Mouse (Mus musculus) embryonic facial prominence, embryonic 12.5 days (tissue): ENCODE results near the gene Bet1l. TPM values are rescaled to one million over a fixed set of nuclear protein-coding genes. Genes with fewer than 3 reads are reported as not detected.

Source experiments
- ATAC-seq: fragments of 200-750 bp; cut with Nextera tagmentation; 2 replicates; pipeline ENCODE4 v1.8.0; 2017; ENCODE audit not compliant: insufficient number of reproducible peaks, insufficient read depth, low FRiP score, low TSS enrichment
- H3K27ac ChIP-seq: fragments of 300-500 bp; sonication (generic); 2 replicates; pipeline ENCODE4 v1.5.1; 2016; ENCODE audit warnings: mild to moderate bottlenecking
- H3K27me3 ChIP-seq: fragments of 300-500 bp; sonication (generic); 2 replicates; pipeline ENCODE4 v1.6.1; 2016; ENCODE audit warnings: mild to moderate bottlenecking, moderate library complexity
- H3K36me3 ChIP-seq: fragments of 300-500 bp; sonication (generic); 2 replicates; pipeline ENCODE4 v1.6.1; 2016; ENCODE audit warnings: mild to moderate bottlenecking
- H3K4me1 ChIP-seq: fragments of 300-500 bp; sonication (generic); 2 replicates; pipeline ENCODE4 v1.6.1; 2016
- H3K4me2 ChIP-seq: fragments of 300-500 bp; sonication (generic); replicated peaks from 2 replicates; pipeline ENCODE4 v1.6.1; 2016; ENCODE audit warnings: mild to moderate bottlenecking, moderate library complexity
- H3K4me3 ChIP-seq: fragments of 300-500 bp; sonication (generic); 2 replicates; pipeline ENCODE4 v1.5.1; 2016; ENCODE audit warnings: mild to moderate bottlenecking
- H3K9ac ChIP-seq: fragments of 300-500 bp; sonication (generic); 2 replicates; pipeline ENCODE4 v1.6.1; 2016; ENCODE audit warnings: mild to moderate bottlenecking, moderate library complexity
- H3K9me3 ChIP-seq: fragments of 300-500 bp; sonication (generic); 2 replicates; pipeline ENCODE4 v1.6.1; 2016; ENCODE audit warnings: mild to moderate bottlenecking, moderate library complexity
- WGBS: fragments of 180-500 bp; shearing (Covaris S2); methylation state at CpG from one replicate; pipeline ENCODE4 v1.1.7; 2016; 5-methylcytosine and 5-hydroxymethylcytosine counted together
- polyA plus RNA-seq: library from polyadenylated mRNA; unstranded; fragments of >200 nt; fragmentation: Nextera tagmentation; extraction: Ambion mirVana; gene quantifications from 2 replicates; pipeline ENCODE4 v1.2.1, GENCODE M21; 2016

Gene Bet1l
- polyA plus RNA-seq, 1 experiment from 2014 or later: 36.0 TPM

- peak within 1 kb of the TSS; percentile 87 for H3K27ac ChIP-seq
- H3K4me1 ChIP-seq: peaks cover 21% of the 10 kb centered on the region
- H3K9me3 ChIP-seq: no peaks in the 10 kb centered on the region
- H3K4me2 ChIP-seq: peak within 1 kb of the TSS; percentile 99
- H3K27me3 ChIP-seq: no peaks in the 10 kb centered on the region
- peaks cover 57% of the 10 kb centered on the region for H3K36me3 ChIP-seq
- peak within 1 kb of the TSS; percentile 75 for H3K4me3 ChIP-seq
- peak within 1 kb of the TSS; percentile 89 for H3K9ac ChIP-seq
- WGBS: under 1% methylated on average over 49 of the region's 50 CpGs
- ATAC-seq: peak; percentile 74
Measured at GRCm38 (mm10) chr7:140856785-140857549, 410 bp downstream of the Bet1l start, which contains the start of gene Ric8a. Gene Ric8a (plus strand): TSS chr7:140856957.

GRCm38 (mm10) chr7:140855860-140856784 lies 1.3 kb downstream of the Bet1l start, which contains the start of gene Gm45785:
Gene Gm45785 (minus strand): TSS chr7:140856331.
- Histone ChIP-seq H3K36me3 (peaks cover 55% of the 10 kb centered on the region), H3K9me3 (no peaks in the 10 kb centered on the region), H3K27me3 (no peaks in the 10 kb centered on the region), H3K4me1 (peaks cover 21% of the 10 kb centered on the region), H3K4me3 (peak within 1 kb of the TSS; percentile 75), H3K27ac (peak within 1 kb of the TSS; percentile 87), H3K4me2 (peak within 1 kb of the TSS; percentile 99), H3K9ac (peak within 1 kb of the TSS; percentile 89)
- WGBS: 1% methylated on average over 51 of the region's 51 CpGs
- peak; percentile 61; the same call in 1 of the 2 replicates for ATAC-seq

GRCm38 (mm10) chr7:140855181-140855580 lies 2.2 kb downstream of the Bet1l start:
- peak overlapping the region; percentile 89 for H3K9ac ChIP-seq
- H3K36me3 ChIP-seq: peaks cover 49% of the 10 kb centered on the region
- ATAC-seq: no peak
- WGBS: 79% methylated on average over 9 of the region's 9 CpGs
- no peaks in the 10 kb centered on the region for H3K27me3 ChIP-seq
- H3K9me3 ChIP-seq: no peaks in the 10 kb centered on the region
- H3K27ac ChIP-seq: no peak overlapping the region
- H3K4me1 ChIP-seq: peaks cover 21% of the 10 kb centered on the region
- peak overlapping the region; percentile 99 for H3K4me2 ChIP-seq
- peak overlapping the region; percentile 75 for H3K4me3 ChIP-seq

GRCm38 (mm10) chr7:140854483-140854882 lies 2.9 kb downstream of the Bet1l start:
- no peak overlapping the region for H3K27ac ChIP-seq
- no peak for ATAC-seq
- H3K27me3 ChIP-seq: no peaks in the 10 kb centered on the region
- no peak overlapping the region for H3K4me2 ChIP-seq
- H3K4me1 ChIP-seq: peaks cover 21% of the 10 kb centered on the region
- no peaks in the 10 kb centered on the region for H3K9me3 ChIP-seq
- H3K36me3 ChIP-seq: peaks cover 43% of the 10 kb centered on the region
- 95% methylated on average over 18 of the region's 18 CpGs for WGBS
- no peak overlapping the region for H3K4me3 ChIP-seq
- H3K9ac ChIP-seq: no peak overlapping the region

- WGBS: 87% methylated on average over 9 of the region's 9 CpGs
- no peak overlapping the region for H3K27ac ChIP-seq
- no peak overlapping the region for H3K9ac ChIP-seq
- no peak overlapping the region for H3K4me2 ChIP-seq
- no peaks in the 10 kb centered on the region for H3K27me3 ChIP-seq
- peaks cover 14% of the 10 kb centered on the region for H3K4me1 ChIP-seq
- H3K4me3 ChIP-seq: no peak overlapping the region
- no peaks in the 10 kb centered on the region for H3K9me3 ChIP-seq
- H3K36me3 ChIP-seq: peaks cover 34% of the 10 kb centered on the region
- ATAC-seq: no peak
Measured at GRCm38 (mm10) chr7:140853386-140853785, 4.0 kb downstream of the Bet1l start.

- Histone ChIP-seq H3K4me3 (no peak overlapping the region), H3K27ac (no peak overlapping the region), H3K9me3 (no peaks in the 10 kb centered on the region), H3K9ac (no peak overlapping the region), H3K27me3 (no peaks in the 10 kb centered on the region), H3K4me1 (peaks cover 7% of the 10 kb centered on the region), H3K36me3 (peaks cover 34% of the 10 kb centered on the region), H3K4me2 (no peak overlapping the region)
- ATAC-seq: no peak
- 96% methylated on average over 4 of the region's 4 CpGs for WGBS
Measured at GRCm38 (mm10) chr7:140851916-140852315, 5.5 kb downstream of the Bet1l start.

- Histone ChIP-seq H3K9ac (no peak overlapping the region), H3K4me3 (no peak overlapping the region), H3K9me3 (no peaks in the 10 kb centered on the region), H3K27me3 (peaks cover 2% of the 10 kb centered on the region; the same call in 1 of the 2 replicates), H3K4me1 (no peaks in the 10 kb centered on the region), H3K36me3 (peaks cover 23% of the 10 kb centered on the region), H3K27ac (no peak overlapping the region), H3K4me2 (no peak overlapping the region)
- WGBS: 87% methylated on average over 10 of the region's 10 CpGs
- ATAC-seq: no peak
Measured at GRCm38 (mm10) chr7:140848591-140848990, 8.8 kb downstream of the Bet1l start.

- Histone ChIP-seq H3K27me3 (peaks cover 5% of the 10 kb centered on the region), H3K27ac (no peak within 1 kb of the TSS), H3K9me3 (no peaks in the 10 kb centered on the region), H3K4me2 (no peak within 1 kb of the TSS), H3K4me3 (no peak within 1 kb of the TSS), H3K36me3 (peaks cover 17% of the 10 kb centered on the region), H3K9ac (no peak within 1 kb of the TSS), H3K4me1 (no peaks in the 10 kb centered on the region)
- ATAC-seq: no peak
- WGBS: 75% methylated on average over 11 of the region's 11 CpGs
Measured at GRCm38 (mm10) chr7:140847755-140848580, 9.4 kb downstream of the Bet1l start, which contains the start of gene Odf3. Gene Odf3 (plus strand): TSS chr7:140847805.

- 85% methylated on average over 10 of the region's 10 CpGs for WGBS
- H3K4me3 ChIP-seq: no peak overlapping the region
- no peak overlapping the region for H3K9ac ChIP-seq
- H3K4me2 ChIP-seq: no peak overlapping the region
- no peaks in the 10 kb centered on the region for H3K9me3 ChIP-seq
- H3K4me1 ChIP-seq: no peaks in the 10 kb centered on the region
- no peak for ATAC-seq
- no peak overlapping the region for H3K27ac ChIP-seq
- peaks cover 4% of the 10 kb centered on the region for H3K36me3 ChIP-seq
- peaks cover 16% of the 10 kb centered on the region for H3K27me3 ChIP-seq
Measured at GRCm38 (mm10) chr7:140846676-140847075, 10.7 kb downstream of the Bet1l start.

- no peaks in the 10 kb centered on the region; the same call in 1 of the 2 replicates for H3K4me1 ChIP-seq
- no peaks in the 10 kb centered on the region for H3K9me3 ChIP-seq
- H3K36me3 ChIP-seq: no peaks in the 10 kb centered on the region
- ATAC-seq: no peak
- no peak overlapping the region for H3K4me2 ChIP-seq
- H3K27me3 ChIP-seq: peaks cover 26% of the 10 kb centered on the region
- 29% methylated on average over 4 of the region's 4 CpGs for WGBS
- H3K9ac ChIP-seq: no peak overlapping the region
- H3K4me3 ChIP-seq: no peak overlapping the region
- no peak overlapping the region for H3K27ac ChIP-seq
Measured at GRCm38 (mm10) chr7:140845683-140846082, 11.7 kb downstream of the Bet1l start.
